Mouse (Mus musculus): ENCODE data around the gene Iqcg. TPM values are rescaled to one million over a fixed set of nuclear protein-coding genes. Genes with fewer than 3 reads are reported as not detected.

The Iqcg gene
- total and polyA plus RNA-seq, 2 experiments from 2014 or later: 5.1 to 8.3 TPM

GRCm38 (mm10) chr16:33048686-33049085 lies 7.3 kb downstream of the Iqcg start:
- 82% methylated on average over 2 of the region's 2 CpGs for WGBS
- H3K9ac ChIP-seq (replicated peaks; ENCODE audit: low read length, poor library complexity, severe bottlenecking): no peak overlapping the region

DNA sequence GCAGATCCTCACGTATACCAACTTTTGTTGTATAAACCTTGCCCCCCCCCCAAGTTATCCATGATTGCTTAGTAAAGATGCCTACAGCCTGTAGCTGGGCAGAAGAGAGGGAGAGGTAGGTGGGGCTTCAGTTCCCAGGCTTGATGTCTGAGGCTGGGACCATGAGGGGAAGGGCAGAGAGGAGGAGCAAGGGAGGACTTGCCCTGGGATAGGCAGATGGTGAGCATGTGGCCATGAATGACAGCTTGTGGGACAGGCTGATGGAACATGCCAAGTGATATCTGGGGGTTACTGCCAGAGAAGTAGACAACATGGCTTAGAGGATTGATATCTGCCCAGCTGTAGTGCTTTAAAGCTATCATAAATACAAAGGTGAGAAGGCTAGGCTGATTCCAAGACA lies 8.0 kb downstream of the Iqcg start:
- H3K4me2 ChIP-seq (ENCODE audit: low read depth, low read length, poor library complexity, severe bottlenecking): no peak overlapping the region
- no peaks in the 10 kb centered on the region for H3K9me3 ChIP-seq (ENCODE audit: low read length)
- no peak overlapping the region for H3K9ac ChIP-seq (replicated peaks; ENCODE audit: low read length, poor library complexity, severe bottlenecking)
- H3K4me3 ChIP-seq (ENCODE audit: low read depth, low read length): no peak overlapping the region
- no peak for TF ChIP-seq CTCF (IDR thresholded peaks at IDR 0.05)
- H3K36me3 ChIP-seq (ENCODE audit: insufficient read depth, low read length): no peaks in the 10 kb centered on the region
- no peaks in the 10 kb centered on the region for H3K4me1 ChIP-seq (ENCODE audit: insufficient read depth, low read length)
- no peak overlapping the region for H3K27ac ChIP-seq (ENCODE audit: low read depth, low read length)
- ATAC-seq (ENCODE audit: low FRiP score): no peak
- WGBS: 94% methylated on average over 1 of the region's 1 CpGs
- no peaks in the 10 kb centered on the region for H3K27me3 ChIP-seq (ENCODE audit: insufficient read depth, low read length)
- DNase-seq (ENCODE audit: low spot score): no peak

More at GRCm38 (mm10) chr16:33048686-33049085, 7.3 kb downstream of the Iqcg start:
- no peak for TF ChIP-seq CTCF (IDR thresholded peaks at IDR 0.05)
- Histone ChIP-seq H3K4me3 (ENCODE audit: low read depth, low read length) (no peak overlapping the region), H3K4me1 (ENCODE audit: insufficient read depth, low read length) (no peaks in the 10 kb centered on the region), H3K27me3 (ENCODE audit: insufficient read depth, low read length) (no peaks in the 10 kb centered on the region), H3K36me3 (ENCODE audit: insufficient read depth, low read length) (no peaks in the 10 kb centered on the region), H3K4me2 (ENCODE audit: low read depth, low read length, poor library complexity, severe bottlenecking) (no peak overlapping the region), H3K27ac (ENCODE audit: low read depth, low read length) (no peak overlapping the region), H3K9me3 (ENCODE audit: low read length) (no peaks in the 10 kb centered on the region)
- no peak for ATAC-seq (ENCODE audit: low FRiP score)
- no peak for DNase-seq (ENCODE audit: low spot score)

GRCm38 (mm10) chr16:33043268-33043667 lies 12.8 kb downstream of the Iqcg start:
- Histone ChIP-seq H3K27ac (ENCODE audit: low read depth, low read length) (no peak overlapping the region), H3K36me3 (ENCODE audit: insufficient read depth, low read length) (no peaks in the 10 kb centered on the region), H3K27me3 (ENCODE audit: insufficient read depth, low read length) (no peaks in the 10 kb centered on the region), H3K9ac (replicated peaks; ENCODE audit: low read length, poor library complexity, severe bottlenecking) (no peak overlapping the region), H3K9me3 (ENCODE audit: low read length) (no peaks in the 10 kb centered on the region), H3K4me3 (ENCODE audit: low read depth, low read length) (no peak overlapping the region), H3K4me2 (ENCODE audit: low read depth, low read length, poor library complexity, severe bottlenecking) (no peak overlapping the region), H3K4me1 (ENCODE audit: insufficient read depth, low read length) (no peaks in the 10 kb centered on the region)
- DNase-seq (ENCODE audit: low spot score): no peak
- ATAC-seq (ENCODE audit: low FRiP score): no peak
- WGBS: 86% methylated on average over 2 of the region's 2 CpGs
- no peak for TF ChIP-seq CTCF (IDR thresholded peaks at IDR 0.05)

GRCm38 (mm10) chr16:33042682-33043081 lies 13.3 kb downstream of the Iqcg start:
- no peaks in the 10 kb centered on the region for H3K4me1 ChIP-seq (ENCODE audit: insufficient read depth, low read length)
- no peak overlapping the region for H3K4me3 ChIP-seq (ENCODE audit: low read depth, low read length)
- DNase-seq (ENCODE audit: low spot score) (no peak), ATAC-seq (ENCODE audit: low FRiP score) (no peak)
- no peak overlapping the region for H3K4me2 ChIP-seq (ENCODE audit: low read depth, low read length, poor library complexity, severe bottlenecking)
- TF ChIP-seq CTCF (IDR thresholded peaks at IDR 0.05): no peak
- H3K27me3 ChIP-seq (ENCODE audit: insufficient read depth, low read length): no peaks in the 10 kb centered on the region
- no peaks in the 10 kb centered on the region for H3K36me3 ChIP-seq (ENCODE audit: insufficient read depth, low read length)
- H3K9me3 ChIP-seq (ENCODE audit: low read length): no peaks in the 10 kb centered on the region
- no peak overlapping the region for H3K9ac ChIP-seq (replicated peaks; ENCODE audit: low read length, poor library complexity, severe bottlenecking)
- whole genome bisulfite sequencing: 86% methylated on average over 1 of the region's 1 CpGs
- H3K27ac ChIP-seq (ENCODE audit: low read depth, low read length): no peak overlapping the region

DNA sequence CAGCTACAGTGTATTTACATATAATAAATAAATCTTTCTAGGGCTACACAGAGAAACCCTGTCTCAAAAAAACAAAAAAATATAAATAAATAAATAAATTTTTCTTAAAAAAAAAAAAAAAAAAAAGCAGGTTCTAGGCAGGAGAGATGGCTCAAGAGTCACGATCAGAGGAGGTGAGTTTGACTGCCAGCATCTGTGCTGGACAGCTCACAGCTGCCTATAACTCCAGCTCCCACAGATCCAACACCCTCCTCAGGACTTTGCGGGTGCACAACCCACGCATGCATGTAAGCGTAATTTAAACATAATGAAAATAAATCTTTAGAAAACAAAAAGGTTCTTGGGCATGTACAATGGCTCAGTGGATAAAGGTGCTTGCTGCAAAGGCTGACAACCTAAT lies 20.0 kb downstream of the Iqcg start:
- ATAC-seq (ENCODE audit: low FRiP score) (no peak), DNase-seq (ENCODE audit: low spot score) (no peak)
- H3K4me1 ChIP-seq (ENCODE audit: insufficient read depth, low read length): no peaks in the 10 kb centered on the region
- no peak overlapping the region for H3K9ac ChIP-seq (replicated peaks; ENCODE audit: low read length, poor library complexity, severe bottlenecking)
- no peak overlapping the region for H3K4me2 ChIP-seq (ENCODE audit: low read depth, low read length, poor library complexity, severe bottlenecking)
- H3K27ac ChIP-seq (ENCODE audit: low read depth, low read length): no peak overlapping the region
- H3K36me3 ChIP-seq (ENCODE audit: insufficient read depth, low read length): no peaks in the 10 kb centered on the region
- TF ChIP-seq CTCF (IDR thresholded peaks at IDR 0.05): no peak
- H3K4me3 ChIP-seq (ENCODE audit: low read depth, low read length): no peak overlapping the region
- no peaks in the 10 kb centered on the region for H3K9me3 ChIP-seq (ENCODE audit: low read length)
- H3K27me3 ChIP-seq (ENCODE audit: insufficient read depth, low read length): no peaks in the 10 kb centered on the region
- 90% methylated on average over 4 of the region's 4 CpGs for WGBS

- WGBS: 91% methylated on average over 7 of the region's 7 CpGs
- DNase-seq (ENCODE audit: low spot score): no peak
- Histone ChIP-seq H3K4me1 (ENCODE audit: insufficient read depth, low read length) (no peaks in the 10 kb centered on the region), H3K9me3 (ENCODE audit: low read length) (no peaks in the 10 kb centered on the region), H3K36me3 (ENCODE audit: insufficient read depth, low read length) (no peaks in the 10 kb centered on the region), H3K4me3 (ENCODE audit: low read depth, low read length) (no peak overlapping the region), H3K4me2 (ENCODE audit: low read depth, low read length, poor library complexity, severe bottlenecking) (no peak overlapping the region), H3K9ac (replicated peaks; ENCODE audit: low read length, poor library complexity, severe bottlenecking) (no peak overlapping the region), H3K27ac (ENCODE audit: low read depth, low read length) (no peak overlapping the region), H3K27me3 (ENCODE audit: insufficient read depth, low read length) (no peaks in the 10 kb centered on the region)
- ATAC-seq (ENCODE audit: low FRiP score): no peak
- no peak for TF ChIP-seq CTCF (IDR thresholded peaks at IDR 0.05)
These were observed 29.7 kb downstream of the Iqcg start for GRCm38 (mm10) chr16:33026357-33026756.
